Mouse (Mus musculus) heart, adult 2 months (tissue): ENCODE measurements around the gene Hnrnpul2. TPM values are rescaled to one million over a fixed set of nuclear protein-coding genes. Genes with fewer than 3 reads are reported as not detected.

Source experiments
- DNase-seq, 2 experiments: peaks; one replicate each; pipeline ENCODE4 v3.0.0; 2021
- H3K27ac ChIP-seq: fragments of 200-600 bp; 2 replicates; pipeline ENCODE4 v1.8.1; 2022
- H3K27me3 ChIP-seq: fragments of 200-500 bp; 2 replicates; pipeline ENCODE4 v1.6.1; 2012; ENCODE audit warnings: mild to moderate bottlenecking, low read length, inconsistent platforms, mixed read lengths; ENCODE audit not compliant: control insufficient read depth, insufficient read depth
- H3K36me3 ChIP-seq: fragments of 200-500 bp; 2 replicates; pipeline ENCODE4 v1.6.1; 2012; ENCODE audit warnings: low read length, inconsistent platforms; ENCODE audit not compliant: control insufficient read depth, insufficient read depth
- H3K4me1 ChIP-seq: fragments of 200-500 bp; 2 replicates; pipeline ENCODE4 v1.6.1; 2011; ENCODE audit warnings: low read length; ENCODE audit not compliant: control insufficient read depth, insufficient read depth
- H3K4me3 ChIP-seq: fragments of 200-600 bp; 2 replicates; pipeline ENCODE4 v1.8.1; 2022
- H3K79me2 ChIP-seq: fragments of 200-500 bp; replicated peaks from 2 replicates; pipeline ENCODE4 v1.6.1; 2012; ENCODE audit warnings: mild to moderate bottlenecking, inconsistent platforms, low read length, moderate library complexity, mixed read lengths; ENCODE audit not compliant: control insufficient read depth, insufficient read depth
- H3K9ac ChIP-seq: fragments of 200-500 bp; 2 replicates; pipeline ENCODE4 v1.6.1; 2012; ENCODE audit warnings: low read depth, mild to moderate bottlenecking, control low read depth, inconsistent platforms, low read length, mixed read lengths
- CTCF ChIP-seq: fragments of 200-600 bp; IDR thresholded peaks from 2 replicates; pipeline ENCODE4 v1.8.1; 2022; ENCODE audit warnings: antibody characterized with exemption, mild to moderate bottlenecking, moderate library complexity
- EP300 ChIP-seq: fragments of 200-500 bp; IDR thresholded peaks from 2 replicates; pipeline ENCODE4 v1.6.1; 2011; ENCODE audit warnings: low read depth, low read length, control low read depth; ENCODE audit not compliant: insufficient read depth
- POLR2A ChIP-seq: fragments of 200-500 bp; IDR thresholded peaks from 2 replicates; pipeline ENCODE4 v1.6.1; 2011; ENCODE audit warnings: mild to moderate bottlenecking, low read depth, low read length, control low read depth; ENCODE audit not compliant: insufficient read depth
- WGBS: fragments of 180-500 bp; shearing (Covaris S2); methylation state at CpG from one replicate; pipeline ENCODE4 v1.1.7; 2018; 5-methylcytosine and 5-hydroxymethylcytosine counted together
- intact Hi-C: fragments of 180-260 bp; cut with DNase I; formaldehyde crosslinking; loops from one replicate; pipeline ENCODE4 v1.15.1; 2025
- polyA plus RNA-seq: library from polyadenylated mRNA; depleted of rRNA; stranded (reverse); fragments of >200 nt; gene quantifications from 2 replicates; pipeline ENCODE4 v1.2.3, GENCODE M21; 2012
- total RNA-seq, 2 experiments: library from RNA; stranded (reverse); gene quantifications; 2 replicates each; pipeline ENCODE4 v1.2.3; 2021

The Hnrnpul2 gene
- total and polyA plus RNA-seq, 3 experiments = 12.4 to 47.5 (median 44.7) TPM

- H3K4me3 ChIP-seq = peak within 1 kb of the TSS; percentile 83
- no peaks in the 10 kb centered on the region for H3K27me3 ChIP-seq
- no peaks in the 10 kb centered on the region for H3K79me2 ChIP-seq
- no peaks in the 10 kb centered on the region; the same call in none of the 2 replicates for H3K4me1 ChIP-seq
- intact Hi-C loops = loop anchor here (2.0 kb wide), 2 partner anchors 24 to 72 kb away; partner anchors contain the start of genes Tmem179b and Ubxn1
- DNase-seq = peak; percentile 90 to 93
- peak within 1 kb of the TSS; percentile 81 for H3K27ac ChIP-seq
- H3K9ac ChIP-seq = peak within 1 kb of the TSS; percentile 80
- 1% methylated on average over 25 of the region's 25 CpGs for WGBS
- TF ChIP-seq EP300 (0 out of 2 replicates have a peak, but pooled peaks have one; percentile 59), CTCF (no peak), POLR2A (peak; percentile 92)
- peaks cover 3% of the 10 kb centered on the region; the same call in 1 of the 2 replicates for H3K36me3 ChIP-seq
Observed at GRCm38 (mm10) chr19:8798264-8798946, 21.4 kb upstream of the Hnrnpul2 start, which contains the start of gene Polr2g. Polr2g (minus strand) TSS chr19:8798577.

GRCm38 (mm10) chr19:8798947-8799315 is 20.9 kb upstream of the Hnrnpul2 start:
- Histone ChIP-seq H3K36me3 (peaks cover 3% of the 10 kb centered on the region; the same call in 1 of the 2 replicates), H3K79me2 (0 out of 2 replicates have a peak, but pooled peaks cover under 1% of the 10 kb centered on the region), H3K27ac (peak overlapping the region; percentile 81), H3K4me3 (peak overlapping the region; percentile 83; the same call in 1 of the 2 replicates), H3K4me1 (no peaks in the 10 kb centered on the region; the same call in none of the 2 replicates), H3K9ac (no peak overlapping the region), H3K27me3 (no peaks in the 10 kb centered on the region)
- DNase-seq = no peak
- TF ChIP-seq POLR2A (no peak), CTCF (peak; percentile 11; the same call in 1 of the 2 replicates), EP300 (no peak)
- intact Hi-C loops = loop anchor here (2.0 kb wide), 2 partner anchors 24 to 72 kb away; partner anchors contain the start of genes Tmem179b and Ubxn1

DNA sequence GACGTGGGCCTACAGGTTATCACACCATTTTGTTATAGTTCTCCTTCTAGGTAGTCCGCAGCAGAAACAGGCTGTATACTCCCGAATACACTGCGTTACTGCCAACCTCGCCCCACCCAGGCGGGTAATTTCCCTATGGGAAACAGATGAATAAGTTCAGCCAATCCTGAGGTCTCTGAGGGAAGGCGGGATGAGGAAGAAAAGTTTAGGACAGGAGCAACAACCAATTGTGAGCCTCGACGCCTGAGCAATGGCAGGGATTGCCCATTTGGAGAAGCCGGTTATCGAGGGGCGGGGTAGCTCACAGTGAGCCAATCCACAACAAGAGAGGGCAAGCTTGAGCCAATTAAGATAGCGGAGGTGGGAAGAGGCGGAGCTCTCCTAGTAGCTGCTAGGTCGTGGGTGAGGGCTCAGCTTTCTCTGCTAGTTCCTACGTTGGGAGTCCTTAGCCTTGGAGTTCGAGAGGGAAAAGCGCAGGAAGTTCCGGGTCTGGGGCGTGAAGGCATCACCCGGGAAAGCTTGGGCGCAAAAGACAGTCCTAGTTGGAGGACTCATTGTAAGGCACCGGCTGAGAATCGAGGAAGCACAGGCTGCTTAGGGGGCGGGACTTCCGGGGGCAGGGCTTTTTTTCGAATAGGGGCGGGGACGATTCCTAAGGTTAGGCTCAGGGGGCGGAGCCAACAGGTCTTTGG is 17.5 kb upstream of the Hnrnpul2 start, which contains the start of gene Zbtb3:
Gene Zbtb3 (plus strand): TSS at position 426 of the 692 bp plus-strand sequence.
- intact Hi-C loops = loop anchor here (2.0 to 5.0 kb wide), 2 partner anchors 17 to 80 kb away; partner anchors contain the start of genes Slc3a2 and Ttc9c
- peak within 1 kb of the TSS; percentile 83 for H3K27ac ChIP-seq
- 0 out of 2 replicates have a peak, but pooled peaks cover 1% of the 10 kb centered on the region for H3K79me2 ChIP-seq
- peak; percentile 88 to 96 for DNase-seq
- peak within 1 kb of the TSS; percentile 85 for H3K4me3 ChIP-seq
- H3K27me3 ChIP-seq = no peaks in the 10 kb centered on the region
- TF ChIP-seq POLR2A (peak; percentile 94), EP300 (no peak; the same call in 1 of the 2 replicates)
- WGBS = 1% methylated on average over 30 of the region's 30 CpGs
- H3K36me3 ChIP-seq = no peaks in the 10 kb centered on the region; the same call in 1 of the 2 replicates
- peak within 1 kb of the TSS; percentile 60 for H3K9ac ChIP-seq
- no peaks in the 10 kb centered on the region; the same call in none of the 2 replicates for H3K4me1 ChIP-seq

- Histone ChIP-seq H3K36me3 (no peaks in the 10 kb centered on the region), H3K27ac (no peak overlapping the region; the same call in 1 of the 2 replicates), H3K4me3 (no peak overlapping the region), H3K79me2 (0 out of 2 replicates have a peak, but pooled peaks cover 1% of the 10 kb centered on the region), H3K9ac (no peak overlapping the region), H3K4me1 (no peaks in the 10 kb centered on the region; the same call in 1 of the 2 replicates), H3K27me3 (no peaks in the 10 kb centered on the region)
- intact Hi-C loops = loop anchor here (2.0 to 5.0 kb wide), 2 partner anchors 16 to 81 kb away; partner anchors contain the start of genes Slc3a2 and Ttc9c
- no peak for TF ChIP-seq CTCF
- no peak for TF ChIP-seq POLR2A
- TF ChIP-seq EP300 = no peak
- no peak for DNase-seq
- 82% methylated on average over 9 of the region's 9 CpGs for WGBS
Observed at GRCm38 (mm10) chr19:8803204-8803780, 16.5 kb upstream of the Hnrnpul2 start.

- Histone ChIP-seq H3K27me3 (no peaks in the 10 kb centered on the region), H3K4me1 (no peaks in the 10 kb centered on the region; the same call in 1 of the 2 replicates), H3K9ac (no peak overlapping the region), H3K4me3 (no peak overlapping the region), H3K79me2 (0 out of 2 replicates have a peak, but pooled peaks cover 1% of the 10 kb centered on the region), H3K27ac (no peak overlapping the region), H3K36me3 (no peaks in the 10 kb centered on the region)
- TF ChIP-seq EP300 (no peak), CTCF (no peak), POLR2A (no peak)
- WGBS = 87% methylated on average over 11 of the region's 11 CpGs
- intact Hi-C loops = loop anchor here (2.0 to 5.0 kb wide), 2 partner anchors 15 to 82 kb away; partner anchors contain the start of genes Slc3a2 and Ttc9c
- DNase-seq = no peak
Observed at GRCm38 (mm10) chr19:8803879-8804660, 15.7 kb upstream of the Hnrnpul2 start.
